Mouse (Mus musculus): ENCODE results near the gene Grhl1.

The Grhl1 gene

DNA sequence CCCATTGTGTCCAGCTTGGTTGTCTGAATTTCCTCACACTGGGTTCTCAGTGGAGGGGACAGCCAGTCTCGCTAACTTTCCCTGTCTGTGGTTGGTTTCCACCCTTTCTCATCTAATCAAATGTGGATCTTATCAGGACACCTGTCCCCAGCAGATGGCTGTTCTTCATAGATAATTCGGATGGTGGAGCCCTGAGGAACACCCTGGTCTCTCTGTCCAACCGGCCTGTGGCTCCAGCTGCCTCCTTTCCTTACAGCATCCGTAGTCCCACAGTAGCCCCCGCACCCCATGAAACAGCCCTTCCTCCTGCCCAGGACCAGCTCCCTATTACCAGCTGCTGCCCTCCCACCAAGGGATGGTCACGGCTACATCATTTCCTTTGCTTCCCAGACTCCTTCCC is 73.8 kb downstream of the Grhl1 start:
- no peak for DNase-seq

DNA sequence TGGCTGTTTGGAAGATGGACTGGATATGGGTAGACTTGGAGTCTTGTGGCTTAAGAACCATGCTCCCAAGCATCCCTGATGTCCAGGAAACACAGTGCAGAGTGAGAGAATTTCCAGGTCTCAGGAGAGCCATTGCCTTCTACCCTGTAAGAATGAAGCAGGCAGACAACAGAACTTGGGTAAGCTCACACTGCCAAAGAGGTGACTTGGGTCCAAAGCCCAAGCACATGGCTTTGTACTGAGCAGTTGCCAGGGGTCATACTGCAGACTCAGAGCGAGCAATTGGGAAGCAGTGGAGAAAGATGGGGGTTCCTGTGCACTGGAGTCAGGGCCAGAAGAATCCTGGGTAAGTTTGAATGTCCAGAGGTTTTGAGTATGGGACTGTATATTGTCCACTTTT is 76.0 kb downstream of the Grhl1 start:
- DNase-seq, result no peak

DNA sequence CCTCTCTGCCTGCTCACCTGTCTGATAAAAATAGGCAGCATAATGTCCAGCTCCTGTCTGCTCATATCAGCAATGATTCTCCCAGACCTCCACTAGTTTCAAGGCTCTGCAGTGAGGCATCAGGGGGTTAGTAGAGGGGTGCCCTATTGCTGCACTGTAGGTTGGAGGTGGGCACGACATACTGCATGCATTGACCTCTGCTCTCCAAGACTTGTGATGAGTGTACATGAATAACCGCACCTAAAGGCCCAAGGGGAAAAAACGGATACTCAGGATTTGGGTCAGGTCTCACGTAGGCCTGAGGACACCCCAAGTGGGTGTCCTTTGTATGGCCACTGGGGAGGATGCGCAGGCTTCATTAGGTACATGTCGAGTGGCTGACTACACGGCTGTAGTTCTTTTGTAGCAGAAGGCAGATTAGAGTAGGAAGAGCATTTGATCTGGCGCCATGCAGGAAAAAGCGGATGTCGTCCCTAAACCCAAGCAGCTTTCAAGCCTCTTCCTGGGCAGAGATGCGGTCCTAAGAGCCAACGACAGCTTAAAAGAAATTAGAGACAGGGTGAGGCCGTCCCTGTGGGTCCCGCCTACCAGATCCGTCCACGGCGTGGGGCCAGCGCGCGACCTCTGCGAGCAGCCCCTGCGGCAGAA is 78.5 kb downstream of the Grhl1 start:
- DNase-seq, result no peak

DNA sequence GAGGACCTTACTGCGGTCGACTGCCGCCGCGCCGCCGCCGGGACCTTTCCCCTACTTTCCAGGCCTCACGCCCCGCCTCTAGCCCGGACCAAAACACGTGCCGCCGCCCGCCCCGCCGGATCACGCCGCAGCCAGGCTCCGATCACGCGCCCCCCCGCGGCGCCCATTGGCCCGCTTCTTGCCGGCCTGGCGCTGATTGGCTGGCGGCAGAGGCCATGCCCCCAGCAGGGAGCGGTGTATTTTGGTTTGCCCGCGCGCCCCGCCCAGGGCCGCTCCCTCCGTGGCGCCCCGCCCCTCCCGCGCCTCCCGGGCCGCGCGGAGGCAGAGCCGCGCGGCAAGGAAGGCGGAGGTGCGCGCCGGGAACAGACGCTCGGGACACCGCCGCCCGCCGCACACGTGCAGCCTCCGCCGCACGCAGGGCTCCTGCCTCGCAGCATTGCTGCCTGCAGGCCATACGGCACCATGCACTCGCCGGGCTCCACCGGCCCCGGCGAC is 79.0 kb downstream of the Grhl1 start, which contains the start of gene Klf11:
TSS of gene Klf11 (plus strand) at position 212 of the 495 bp plus-strand sequence.
- peak; percentile 97 for DNase-seq

DNA sequence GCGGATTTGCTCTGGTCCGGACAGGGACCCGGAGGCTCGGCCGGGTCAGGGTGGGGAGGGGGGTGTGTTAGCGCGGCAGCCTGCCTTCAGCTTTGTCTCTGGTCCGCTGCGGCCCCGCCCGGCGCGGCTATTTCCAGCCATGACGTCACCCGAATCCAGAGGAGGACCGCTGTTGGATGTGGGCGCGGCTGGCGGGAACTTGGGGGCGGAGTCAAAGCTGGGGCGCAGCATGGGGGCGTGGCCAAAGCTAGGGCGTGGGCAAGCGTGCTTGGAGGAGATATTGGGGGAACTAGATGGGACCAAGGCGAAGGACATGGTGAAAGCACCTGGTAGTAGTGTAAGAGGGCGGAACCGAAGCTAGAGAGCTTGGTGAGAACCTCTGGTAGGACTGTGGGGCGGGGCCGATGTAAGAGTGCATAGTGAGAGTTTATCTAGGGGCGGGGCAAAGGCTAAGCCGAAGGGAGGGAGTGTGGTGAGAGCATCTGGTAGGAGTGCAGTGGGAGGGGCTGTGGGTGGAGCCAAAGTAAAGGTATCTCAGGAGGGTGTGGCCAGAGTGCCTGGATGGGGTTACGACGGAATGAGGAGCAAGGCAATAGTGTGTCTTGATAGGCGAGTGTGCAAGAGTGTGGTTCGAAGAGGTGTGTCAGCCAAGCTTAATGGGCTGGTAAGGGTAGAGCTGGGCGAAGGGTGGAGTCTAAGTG is 79.7 kb downstream of the Grhl1 start:
- peak; percentile 98 for DNase-seq

DNA sequence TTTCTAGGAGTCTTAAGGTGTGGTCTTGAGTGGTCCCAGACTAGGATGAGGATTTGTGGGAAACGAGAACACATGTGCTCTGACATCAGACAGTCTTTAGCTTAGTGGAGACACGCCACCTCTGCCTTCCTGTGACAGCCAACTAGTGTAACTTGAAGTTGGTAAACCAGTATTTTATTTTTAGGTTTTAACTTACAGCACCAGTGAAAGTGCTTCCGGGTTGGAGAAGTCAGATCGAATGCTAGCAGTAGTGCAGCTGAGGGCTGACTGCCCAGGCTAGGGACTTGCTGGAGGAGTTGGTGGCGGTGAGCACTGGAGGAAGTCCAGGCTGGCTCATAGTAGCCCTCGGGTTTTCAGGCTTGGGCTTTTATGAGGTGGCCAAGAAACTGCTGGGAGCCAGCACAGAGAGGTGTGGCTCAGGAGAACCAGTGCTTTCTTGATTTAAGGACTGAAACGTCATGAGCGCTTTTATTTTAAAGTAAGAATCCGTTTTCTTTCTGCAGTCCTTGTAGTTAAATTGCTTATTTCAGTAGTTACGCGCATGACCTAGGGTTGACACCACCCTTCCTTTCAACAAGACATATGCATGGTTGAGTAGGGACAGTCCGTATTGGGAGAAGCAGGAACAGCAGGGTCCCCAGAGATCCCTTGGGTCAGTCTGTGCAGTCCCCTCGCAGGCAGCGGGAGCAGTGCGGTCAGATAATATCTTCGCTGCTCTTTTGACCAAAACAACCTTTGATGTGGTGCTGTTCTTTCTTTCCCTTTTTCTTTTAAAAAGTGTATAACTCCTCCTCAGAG is 82.2 kb downstream of the Grhl1 start:
- no peak for DNase-seq

DNA sequence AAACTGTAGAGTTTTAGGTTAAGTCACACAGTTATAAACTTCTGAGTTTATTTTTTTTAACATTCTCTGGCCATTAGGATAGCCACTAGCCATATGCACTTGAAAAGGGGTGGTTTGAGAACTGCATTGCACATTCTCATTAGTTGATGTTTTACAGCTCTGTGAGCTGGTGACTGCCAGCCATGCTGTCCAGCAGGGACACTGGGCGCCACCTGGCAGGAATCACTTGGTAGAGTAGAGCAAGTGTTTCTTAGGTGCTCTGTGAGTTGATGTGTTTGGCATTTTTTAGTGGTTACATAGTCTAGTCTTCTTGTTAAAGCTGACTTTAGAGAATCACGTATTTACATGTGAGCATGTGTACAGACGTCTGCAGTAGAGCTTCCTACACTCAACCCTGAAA is 84.4 kb downstream of the Grhl1 start:
- no peak for DNase-seq

DNA sequence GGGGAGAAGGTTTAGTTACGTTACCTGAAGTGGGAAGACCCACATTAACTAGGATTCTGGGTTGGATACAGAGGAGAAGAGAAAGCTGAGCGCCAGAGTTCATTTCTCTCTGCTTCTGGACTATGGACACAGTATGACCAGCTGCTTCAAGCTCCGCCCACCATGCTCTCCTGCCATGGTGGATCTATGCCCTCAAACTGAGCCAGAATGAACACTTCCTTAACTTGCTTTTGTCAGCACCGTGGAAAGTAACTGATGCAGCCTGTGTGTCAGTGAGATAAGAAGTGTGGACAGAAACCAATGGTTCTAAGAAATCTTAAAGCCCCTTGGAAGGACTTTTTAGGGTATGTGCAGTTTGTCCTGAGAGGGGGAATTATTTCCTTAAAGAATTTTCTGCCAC is 86.9 kb downstream of the Grhl1 start:
- DNase-seq, result no peak

DNA sequence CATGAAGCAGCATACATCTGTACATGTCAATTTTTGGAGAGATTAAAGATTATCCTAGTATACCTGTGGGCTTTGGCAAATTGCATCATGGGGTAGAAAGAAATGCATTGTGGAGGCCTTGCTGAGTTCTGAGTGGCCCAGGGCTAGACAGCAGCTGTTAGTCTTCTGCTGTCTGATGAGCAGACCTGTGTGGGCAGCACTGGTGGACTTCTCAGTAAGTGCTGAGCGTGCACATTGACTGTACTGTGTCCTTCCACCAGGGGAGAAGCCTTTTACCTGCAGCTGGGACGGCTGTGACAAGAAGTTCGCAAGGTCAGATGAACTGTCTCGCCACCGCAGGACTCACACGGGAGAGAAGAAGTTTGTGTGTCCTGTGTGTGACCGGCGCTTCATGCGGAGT is 87.8 kb downstream of the Grhl1 start:
- no peak for DNase-seq

DNA sequence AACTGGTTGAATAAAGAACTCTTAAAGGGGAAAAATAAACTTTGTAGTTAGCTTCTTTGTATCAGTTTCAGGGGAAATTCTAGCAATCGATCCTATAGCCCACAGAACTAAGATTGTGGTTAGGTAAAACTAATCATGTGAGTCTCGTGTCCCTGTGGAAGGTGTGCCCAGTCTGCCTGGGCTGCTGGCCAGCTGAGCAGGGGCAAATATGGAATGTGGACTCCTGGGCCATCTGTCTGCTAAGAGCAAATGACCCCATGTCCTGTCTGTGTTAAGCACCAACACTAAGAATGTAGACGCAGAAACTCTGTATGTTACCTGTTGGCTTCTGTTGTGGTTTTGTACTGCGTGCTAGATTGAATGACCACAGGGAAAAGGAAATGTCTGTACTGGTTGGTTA is 89.0 kb downstream of the Grhl1 start:
- no peak for DNase-seq

DNA sequence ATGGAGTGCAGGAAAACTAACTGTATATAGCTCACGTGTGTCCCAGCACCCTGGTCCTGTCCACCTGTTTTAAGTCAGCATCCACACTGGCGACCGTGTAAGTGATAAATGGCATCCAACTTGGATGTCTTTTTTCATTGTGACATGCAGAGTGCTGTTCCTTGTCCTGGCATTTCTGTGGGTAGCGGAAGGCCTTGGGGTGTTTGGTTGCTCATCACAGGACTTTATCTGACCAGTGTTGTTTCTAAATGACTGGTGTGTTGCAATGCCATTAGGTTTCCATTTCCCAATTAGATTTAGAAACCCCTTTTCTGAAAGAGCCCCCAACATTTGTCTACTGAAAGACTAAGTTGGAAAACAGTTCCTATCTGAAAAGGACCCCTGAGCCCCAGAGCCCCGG is 90.0 kb downstream of the Grhl1 start:
- no peak for DNase-seq

All from B cell, adult 2 months (primary cell).